Mouse (Mus musculus) spleen, adult 2 months (tissue): Measurements from ENCODE around the gene Olfr872.

Experiments
- CTCF ChIP-seq: fragments of 200-500 bp; IDR thresholded peaks from 2 replicates; pipeline ENCODE4 v1.5.1; 2011; ENCODE audit warnings: mild to moderate bottlenecking, inconsistent platforms; ENCODE audit not compliant: insufficient read depth, insufficient read length, insufficient replicate concordance; ENCODE audit errors: extremely low read depth
- POLR2A ChIP-seq: fragments of 200-500 bp; IDR thresholded peaks from 2 replicates; pipeline ENCODE4 v1.6.1; 2011; ENCODE audit warnings: low read depth, low read length, inconsistent platforms

DNA sequence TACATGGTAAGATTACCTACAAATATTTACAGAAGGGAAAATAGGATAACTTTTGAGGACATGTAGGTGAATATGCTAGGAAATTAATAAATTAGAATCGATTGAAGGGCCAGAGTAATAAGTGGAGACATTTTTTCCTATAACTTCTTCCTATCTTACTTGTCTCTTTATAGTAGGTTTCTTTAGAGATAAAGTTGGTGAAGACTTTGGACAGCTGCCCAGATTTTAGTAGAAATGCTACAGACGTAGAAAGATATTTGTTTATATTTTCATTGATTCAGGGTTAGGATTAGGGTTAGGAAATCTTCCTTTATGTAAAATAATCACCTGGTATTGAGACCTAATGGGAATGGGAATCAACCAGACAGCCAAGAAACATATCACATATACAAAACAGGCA is 25.4 kb upstream of the Olfr872 start:
- TF ChIP-seq CTCF (no peak), POLR2A (no peak)
